Mouse (Mus musculus) bone marrow, adult 2 months (tissue): ENCODE data around the gene Srbd1.

Experiments used
- CTCF ChIP-seq: fragments of 200-500 bp; IDR thresholded peaks from 2 replicates; pipeline ENCODE4 v1.5.1; 2011; ENCODE audit warnings: low read length, control low read depth; ENCODE audit not compliant: control insufficient read depth, insufficient read depth
- POLR2A ChIP-seq: fragments of 200-500 bp; IDR thresholded peaks from 2 replicates; pipeline ENCODE4 v1.6.1; 2011; ENCODE audit warnings: low read depth, mild to moderate bottlenecking, control low read depth, low read length, borderline replicate concordance; ENCODE audit not compliant: control insufficient read depth

GRCm38 (mm10) chr17:86067444-86067843 is 77.5 kb downstream of the Srbd1 start:
- TF ChIP-seq CTCF (no peak), POLR2A (no peak)
